Mouse (Mus musculus) mesoderm, embryonic 11.5 days (tissue): Measurements from ENCODE around the gene Ptpn1.

Source experiments
- DNase-seq: peaks from one replicate; pipeline ENCODE4 v3.0.0-alpha.2; 2012; ENCODE audit warnings: low read depth, low spot score

Ptpn1 gene

DNA sequence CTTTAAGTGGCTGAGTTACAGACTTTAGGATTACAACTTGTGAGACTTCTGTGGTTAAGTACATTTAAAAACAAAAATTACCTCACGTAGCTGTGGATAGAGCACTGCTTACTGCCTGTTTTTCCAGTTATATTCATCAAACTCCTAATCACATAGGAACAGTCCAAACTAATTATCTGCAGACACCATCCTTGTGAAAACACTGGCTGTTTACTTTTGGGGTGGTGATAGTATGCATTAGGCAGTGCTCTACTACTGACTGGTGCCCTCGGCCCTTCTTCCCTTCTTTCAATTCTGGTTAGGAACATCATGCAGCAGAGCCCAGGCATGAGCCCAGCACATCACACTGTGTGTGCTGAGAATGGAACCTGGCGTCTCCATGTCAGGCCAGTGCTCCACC is 15.4 kb downstream of the Ptpn1 start:
- no peak for DNase-seq

DNA sequence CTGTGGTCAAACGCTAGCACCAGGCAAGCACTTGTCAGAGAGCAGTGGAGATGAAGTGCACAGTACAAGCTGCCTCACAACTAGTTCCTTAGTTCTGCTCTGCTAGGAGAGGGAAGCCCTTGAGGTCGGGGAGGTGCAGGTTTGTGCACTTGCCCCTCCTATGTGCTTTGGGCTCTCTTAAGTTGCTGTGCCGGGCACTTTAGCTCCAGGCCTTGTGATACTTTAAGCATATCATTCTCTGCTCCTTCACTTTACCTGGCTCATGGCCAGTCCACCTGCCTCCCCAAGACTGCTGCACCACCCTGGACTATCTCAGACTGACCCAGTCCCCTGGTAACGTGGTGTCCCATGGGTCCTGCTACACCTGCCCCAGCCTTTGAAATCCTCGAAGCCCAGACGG is 16.2 kb downstream of the Ptpn1 start:
- DNase-seq: no peak

DNA sequence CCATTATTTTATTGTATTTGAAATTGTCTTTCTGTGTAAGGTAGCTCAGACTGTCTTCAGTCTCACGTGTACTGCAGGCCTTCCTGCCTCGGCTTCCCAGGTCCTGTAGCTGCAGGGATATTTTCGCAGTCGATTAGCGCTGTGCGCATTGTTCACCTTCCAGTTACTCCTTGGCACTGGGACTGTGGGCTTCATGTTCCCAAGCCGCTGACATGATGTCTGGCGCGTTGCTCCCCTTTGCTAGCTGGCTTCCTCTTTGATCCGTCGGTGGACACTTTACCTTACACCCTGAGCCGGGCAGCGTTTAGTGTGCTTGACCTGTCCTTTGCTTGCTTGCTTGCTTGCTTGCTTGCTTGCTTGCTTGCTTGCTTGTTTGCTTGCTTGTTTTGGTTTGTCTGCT is 16.7 kb downstream of the Ptpn1 start:
- DNase-seq: no peak

DNA sequence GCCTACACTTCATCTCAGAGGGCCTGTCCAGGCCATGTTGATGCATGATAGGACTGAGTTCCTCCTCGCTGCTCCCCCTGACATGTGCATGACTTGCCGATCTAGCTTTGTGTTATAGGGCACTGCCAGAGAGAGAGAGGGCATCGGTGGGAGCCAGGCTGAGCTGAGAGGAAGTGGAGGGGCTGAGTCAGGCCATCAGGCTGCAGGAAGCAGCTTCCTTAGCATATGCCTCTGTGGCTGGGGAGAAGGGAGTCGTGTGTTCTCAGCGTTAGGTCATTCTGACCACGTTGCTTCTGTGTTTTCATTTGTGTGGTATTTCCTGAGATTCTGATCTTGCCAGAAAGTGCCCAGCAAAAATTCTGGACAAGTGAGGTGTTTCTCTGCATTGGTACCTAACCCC is 17.4 kb downstream of the Ptpn1 start:
- DNase-seq: no peak

DNA sequence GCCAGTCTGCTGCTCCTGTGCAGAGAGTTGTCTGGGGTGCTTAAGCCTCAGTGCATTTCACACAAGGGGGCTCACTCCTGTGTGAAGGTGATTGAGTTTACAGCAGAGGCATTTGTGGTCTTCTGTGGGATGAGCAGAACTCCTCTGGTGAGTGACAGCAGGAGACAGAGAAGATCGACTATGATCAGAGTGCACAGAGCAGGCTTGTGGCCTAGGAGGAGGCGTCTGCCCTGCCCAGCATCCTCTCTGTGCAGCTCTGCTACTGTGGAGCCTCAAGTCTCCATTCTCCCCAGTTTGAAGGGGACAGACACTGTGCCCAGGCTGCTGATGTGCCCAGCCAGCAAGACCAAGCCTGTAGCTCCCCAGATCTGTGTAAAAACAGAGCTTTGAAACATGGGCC is 18.0 kb downstream of the Ptpn1 start:
- DNase-seq: no peak

DNA sequence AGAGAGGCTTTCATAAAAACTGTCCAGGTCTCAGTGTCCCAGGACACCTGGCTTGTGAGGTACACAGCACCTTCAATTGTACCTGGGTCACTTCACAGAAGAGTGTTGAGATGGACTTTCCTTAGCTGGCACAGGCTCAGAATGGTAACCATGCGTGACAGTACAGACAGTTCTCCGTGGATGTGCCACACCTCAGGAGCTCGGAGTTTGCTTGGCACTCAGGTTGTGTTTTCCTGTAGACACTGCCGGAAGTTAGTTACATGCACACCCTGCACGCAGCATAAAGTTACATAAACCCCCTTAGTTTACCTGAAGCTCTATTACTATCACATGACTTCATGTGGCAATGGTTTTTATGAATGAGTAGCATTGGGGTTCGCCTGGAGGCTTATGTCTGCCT is 18.8 kb downstream of the Ptpn1 start:
- no peak for DNase-seq

DNA sequence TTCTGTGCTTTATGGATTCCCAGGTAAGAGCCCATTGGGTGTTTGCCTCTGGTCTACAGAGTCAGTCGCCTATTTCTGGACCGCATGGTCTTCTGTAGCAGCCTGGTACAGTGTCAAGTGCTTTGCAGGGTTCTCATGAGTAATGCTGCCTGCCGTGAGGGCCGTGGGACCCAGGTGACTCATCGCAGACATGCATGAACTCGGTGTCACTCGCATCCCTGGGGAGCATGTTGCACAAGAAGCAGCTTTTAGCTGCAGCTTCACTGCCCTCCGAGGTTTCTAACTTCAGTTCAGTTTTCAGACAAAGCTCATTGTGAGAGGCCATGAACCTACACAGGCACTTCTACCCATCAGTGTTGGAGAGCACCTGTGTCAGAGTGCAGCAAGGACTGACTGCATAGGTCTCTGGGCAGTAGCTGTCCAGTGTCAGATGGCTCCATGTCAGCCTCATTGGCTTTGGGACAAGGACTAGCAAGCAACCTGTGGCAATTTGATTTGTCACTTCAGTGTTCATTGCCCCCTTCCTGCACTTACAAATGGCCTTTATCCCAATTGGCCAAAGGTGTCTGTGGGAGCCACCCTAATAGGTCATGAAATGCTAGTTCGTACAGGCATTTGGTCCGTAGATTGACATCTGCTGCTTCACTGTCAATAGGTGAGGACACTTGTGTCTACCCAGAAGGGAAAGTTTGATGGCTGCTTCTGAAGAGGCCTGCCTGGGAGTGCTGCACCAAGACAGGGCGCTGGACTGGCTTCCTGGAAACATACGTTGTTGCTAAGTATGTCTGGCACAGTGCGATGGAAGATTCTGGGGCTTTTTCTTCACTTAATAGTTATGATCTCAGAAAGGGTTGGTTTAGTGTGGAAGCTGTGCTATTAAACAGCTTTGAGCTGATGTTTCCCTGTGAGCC is 19.7 kb downstream of the Ptpn1 start:
- no peak for DNase-seq

DNA sequence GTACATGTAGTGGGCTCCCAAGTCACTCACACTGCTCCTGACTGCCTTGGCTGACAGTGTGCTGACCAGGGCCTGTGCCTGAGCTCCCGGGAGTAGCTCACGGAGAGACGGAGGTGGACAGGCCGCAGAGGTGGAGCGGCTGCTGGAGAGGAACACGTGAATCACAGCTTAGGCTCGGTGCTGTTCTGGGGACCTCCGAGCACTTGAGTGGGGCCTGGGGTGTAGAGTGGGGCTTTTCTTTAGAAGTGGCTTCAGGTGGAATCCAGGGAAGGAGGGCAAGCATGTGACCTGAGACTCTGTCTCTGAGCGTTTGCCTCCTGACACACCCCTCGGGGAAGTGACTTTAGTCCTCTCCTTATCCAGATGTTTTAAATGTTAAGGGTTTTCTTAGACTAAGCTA is 22.0 kb downstream of the Ptpn1 start:
- no peak for DNase-seq

DNA sequence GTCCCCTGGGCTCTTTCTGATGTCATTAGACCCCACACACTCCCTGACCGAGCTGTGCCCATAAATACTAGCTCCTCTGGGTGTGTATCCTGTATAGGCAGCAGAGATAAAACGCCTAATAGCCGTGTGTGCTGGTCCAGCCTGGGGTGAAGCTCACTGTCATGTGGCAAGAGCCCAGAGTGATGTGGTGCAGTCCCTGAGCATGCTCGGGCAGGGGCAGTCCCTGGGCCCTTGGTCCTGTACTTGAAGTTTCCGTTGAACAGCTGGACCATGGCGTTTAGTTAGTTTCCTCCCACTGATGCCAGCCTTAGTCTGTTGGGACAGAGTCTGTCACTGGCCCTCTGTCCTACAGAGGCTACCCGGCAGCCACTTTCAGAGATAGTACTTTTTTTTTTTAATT is 23.1 kb downstream of the Ptpn1 start:
- DNase-seq: no peak

DNA sequence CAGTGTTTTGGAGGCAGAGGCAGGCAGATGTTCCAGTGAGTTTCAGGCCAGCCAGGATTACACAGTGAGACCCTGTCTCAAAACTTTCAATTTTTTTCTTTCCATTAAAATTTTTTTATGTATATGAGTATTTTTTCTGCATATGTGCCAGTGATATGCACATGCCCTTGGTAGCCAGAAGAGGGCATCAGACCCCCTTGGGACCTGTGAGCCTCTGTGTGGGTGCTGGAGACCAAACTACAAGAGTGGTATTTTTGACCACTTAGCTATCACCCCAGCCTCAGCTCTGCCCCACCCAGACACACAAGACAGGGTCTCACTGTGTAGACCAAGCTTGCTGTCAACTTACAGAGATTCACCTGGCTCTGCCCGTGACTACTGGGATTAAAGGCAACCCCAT is 25.7 kb downstream of the Ptpn1 start:
- DNase-seq: no peak

DNA sequence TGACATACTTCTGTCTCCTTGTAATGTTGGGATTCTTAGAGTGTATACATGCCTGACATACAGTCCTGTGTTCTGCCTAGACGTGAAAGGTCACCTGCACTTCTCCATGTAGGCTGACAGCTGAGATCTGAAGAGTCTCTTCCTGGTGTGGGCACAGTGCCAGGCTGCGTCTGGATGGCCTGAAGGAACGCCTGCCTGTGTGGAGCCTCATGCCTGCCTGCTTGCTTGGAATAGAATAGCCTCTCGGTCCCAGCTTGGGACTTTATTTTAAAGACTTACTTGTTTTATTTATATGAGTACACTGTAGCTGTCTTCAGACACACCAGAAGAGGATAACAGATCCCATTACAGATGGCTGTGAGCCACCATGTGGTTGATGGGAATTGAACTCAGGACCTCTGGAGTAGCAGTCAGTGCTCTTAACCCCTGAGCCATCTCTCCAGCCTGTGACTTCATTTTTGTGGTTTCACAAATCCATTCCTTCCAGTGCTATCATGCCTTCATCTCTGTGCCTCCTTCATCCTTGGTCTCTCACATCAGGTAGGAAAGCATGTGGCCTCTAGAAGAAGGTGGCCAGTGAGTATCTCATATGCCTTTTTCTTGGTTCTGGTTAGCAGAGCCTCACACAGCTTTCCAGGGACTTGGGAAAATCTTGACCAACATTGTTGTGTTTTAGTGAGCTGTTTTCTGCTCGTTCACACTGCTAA is 26.4 kb downstream of the Ptpn1 start:
- no peak for DNase-seq

DNA sequence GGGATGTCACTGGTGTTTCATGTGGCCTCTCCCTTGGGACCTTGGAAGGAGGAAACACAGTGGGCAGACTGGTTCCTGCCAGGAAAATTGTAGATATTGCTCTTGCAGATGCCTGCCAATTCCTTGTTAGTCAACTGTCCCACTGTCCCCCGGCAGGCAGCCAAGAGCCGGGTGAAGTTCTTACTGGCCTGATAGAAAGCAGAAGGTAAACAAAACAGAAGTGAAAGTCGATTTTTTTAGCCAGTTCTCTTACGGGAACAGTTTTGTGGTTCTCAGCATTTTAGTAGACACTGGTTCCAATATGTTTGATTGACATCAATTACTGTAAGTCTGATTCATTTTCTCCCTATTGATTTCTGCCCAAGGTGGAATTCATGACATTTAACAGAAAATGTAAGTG is 27.0 kb downstream of the Ptpn1 start:
- DNase-seq: no peak

DNA sequence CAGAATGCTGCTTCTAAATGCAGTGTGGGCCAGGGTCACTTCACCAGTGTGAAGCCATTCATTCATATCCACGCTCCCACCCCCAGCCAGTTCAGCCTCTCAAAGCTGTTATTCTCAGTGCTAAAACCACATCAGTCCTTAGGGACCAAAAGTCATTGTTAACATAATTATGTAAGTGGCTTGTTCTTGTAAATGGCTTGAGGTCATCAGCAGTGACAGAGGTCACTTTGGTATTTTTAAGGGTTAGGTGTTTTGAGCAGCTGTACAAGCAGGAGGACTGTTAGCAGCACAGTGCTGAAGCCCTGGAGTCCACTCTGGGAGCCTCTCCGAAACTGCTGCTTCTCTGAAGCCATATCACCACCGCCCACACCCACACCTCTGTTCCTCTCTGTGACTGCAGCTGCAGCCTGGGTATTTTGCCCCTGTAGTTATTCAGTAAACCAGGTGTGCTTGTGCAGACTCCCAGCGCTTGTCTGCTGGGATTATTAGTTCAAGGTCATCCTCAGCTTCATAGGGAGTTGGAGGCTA is 27.6 kb downstream of the Ptpn1 start:
- DNase-seq: peak; percentile 19

DNA sequence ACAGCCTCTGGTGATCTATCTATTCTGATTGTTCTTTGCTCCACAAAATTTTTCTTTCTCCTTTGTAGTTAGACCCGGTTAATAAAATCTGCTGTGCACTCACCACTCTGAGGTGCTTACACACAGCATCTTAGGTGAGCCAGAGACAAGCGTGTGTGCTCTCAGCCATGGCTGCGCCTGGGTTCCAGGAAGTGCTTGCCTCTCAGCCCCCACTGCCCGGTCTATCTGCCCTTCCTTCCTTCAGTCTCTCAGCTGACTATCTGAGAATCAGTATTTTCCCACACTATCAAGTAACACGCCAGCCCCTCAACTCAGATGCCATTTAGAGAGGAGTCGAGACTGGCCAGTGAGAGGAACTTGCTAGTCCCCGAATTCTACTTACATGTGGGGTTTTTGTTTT is 28.1 kb downstream of the Ptpn1 start:
- no peak for DNase-seq

DNA sequence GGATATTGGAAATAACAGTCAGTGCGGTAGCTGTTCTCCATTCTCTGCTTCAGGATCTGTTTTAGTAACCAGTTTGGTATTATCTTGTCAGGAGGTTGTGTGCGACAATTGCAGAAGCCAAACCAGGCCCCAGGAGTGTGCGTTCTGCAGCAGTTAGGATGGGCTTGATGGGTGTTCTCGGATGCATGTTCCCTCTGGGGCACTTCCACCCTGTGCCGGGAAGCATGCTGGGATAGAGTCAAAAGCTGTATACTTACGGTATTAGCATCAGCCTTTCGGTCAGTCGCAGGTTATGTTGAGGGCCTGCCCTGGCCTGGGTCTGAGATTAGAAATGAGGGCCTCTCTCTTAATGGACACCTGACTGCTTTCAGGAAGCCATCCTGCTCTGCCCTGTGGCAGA is 28.7 kb downstream of the Ptpn1 start:
- no peak for DNase-seq

DNA sequence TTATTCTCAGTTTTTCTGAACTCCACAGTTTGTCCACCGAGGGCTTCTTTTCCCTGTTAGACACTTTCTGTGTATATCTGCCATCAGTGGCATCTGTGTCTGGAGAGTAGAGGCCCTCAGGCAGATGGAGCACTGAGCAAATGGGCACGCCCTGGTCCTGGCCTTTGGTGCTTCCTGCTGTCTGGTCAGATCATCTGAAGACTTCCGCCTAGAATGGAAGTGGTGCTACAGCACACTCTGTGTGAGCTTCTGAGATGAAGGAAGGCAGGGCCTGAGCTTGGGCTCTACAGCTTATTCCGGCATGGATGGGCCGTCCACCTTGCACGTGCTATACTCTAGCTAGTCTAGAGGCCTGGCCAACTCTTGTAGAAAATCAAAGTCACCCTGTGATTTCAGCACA is 30.5 kb downstream of the Ptpn1 start:
- no peak for DNase-seq

DNA sequence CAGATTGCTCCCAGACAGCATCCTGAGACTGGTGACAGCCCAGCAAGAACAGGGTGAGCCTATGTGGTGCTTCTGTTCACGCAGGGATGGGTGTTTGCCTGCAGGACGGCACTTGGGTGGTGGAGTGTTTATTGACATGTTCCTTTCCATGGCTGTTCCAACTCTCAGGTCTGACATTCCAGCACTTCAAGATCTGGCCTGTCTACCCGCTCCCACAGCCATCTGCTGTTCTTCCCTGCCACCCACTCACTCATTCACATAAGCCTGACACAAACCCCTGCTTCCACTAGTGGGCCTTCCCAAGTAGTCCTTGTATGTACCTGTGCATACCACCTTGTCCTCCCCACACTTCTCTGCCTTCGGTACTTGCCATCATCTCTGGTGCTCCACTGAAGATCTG is 31.3 kb downstream of the Ptpn1 start:
- no peak for DNase-seq

DNA sequence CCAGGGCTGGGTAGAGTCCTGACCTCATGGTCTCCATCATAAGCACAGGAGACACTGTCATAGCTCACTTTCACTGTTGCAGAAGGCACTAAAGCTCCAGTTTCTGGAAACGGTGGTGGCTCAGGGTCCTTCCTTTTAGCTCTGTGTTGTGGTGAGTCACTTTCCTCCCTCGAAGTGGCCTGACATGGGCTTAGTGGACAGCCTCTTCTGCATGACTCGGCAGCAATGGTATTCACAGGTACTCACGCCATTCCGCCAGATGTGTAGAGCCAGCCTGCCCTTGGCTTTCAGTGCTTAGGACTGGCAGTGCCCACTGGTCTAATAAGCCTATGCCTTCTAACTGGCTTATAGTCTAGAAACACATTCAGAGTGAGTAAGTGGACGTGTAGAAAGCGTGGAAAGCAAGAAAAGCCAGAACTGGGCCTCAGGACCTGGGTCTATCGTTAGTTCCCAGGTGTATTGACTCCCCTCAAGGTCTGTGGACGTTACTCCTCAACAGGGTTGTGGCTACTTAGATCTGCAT is 32.0 kb downstream of the Ptpn1 start:
- DNase-seq: no peak

DNA sequence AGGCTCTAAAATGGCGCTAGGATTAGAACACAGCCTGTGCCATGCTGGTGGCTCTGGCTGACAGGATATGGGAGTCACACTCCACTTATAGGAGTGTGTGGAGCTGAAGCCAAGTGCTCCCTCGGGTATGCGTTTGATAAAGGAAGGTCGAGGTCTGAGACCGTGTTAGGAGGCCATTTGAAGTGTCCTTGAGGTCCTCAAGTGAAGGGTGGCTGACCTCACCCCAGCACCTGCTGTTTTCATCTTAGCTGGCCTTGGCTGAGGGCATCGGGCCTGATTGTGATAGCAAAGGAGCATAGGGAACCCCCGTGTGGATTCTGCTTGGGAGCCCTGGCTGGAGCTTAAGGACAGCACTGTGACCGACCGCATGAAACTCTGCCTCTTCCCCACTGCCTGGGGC is 32.5 kb downstream of the Ptpn1 start:
- DNase-seq: no peak

DNA sequence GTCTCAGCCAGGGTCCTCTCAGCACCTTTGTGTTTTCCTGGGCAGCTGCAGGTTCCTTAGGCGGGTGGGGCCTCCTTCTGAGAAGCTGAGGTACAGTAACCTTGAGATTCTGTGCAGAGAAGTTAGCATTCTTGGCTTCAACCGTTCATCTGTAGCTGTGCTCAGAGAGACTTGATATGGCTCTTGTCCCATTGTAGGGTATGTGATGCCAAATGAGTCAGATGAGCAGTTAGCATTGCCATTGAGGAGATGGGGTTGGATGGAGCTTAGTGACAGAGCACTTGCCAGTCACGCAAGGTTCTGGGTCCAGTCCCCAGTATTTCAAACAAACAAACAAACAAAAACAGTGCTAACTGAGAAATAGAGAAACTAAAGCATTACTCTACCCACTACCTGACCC is 34.1 kb downstream of the Ptpn1 start:
- DNase-seq: no peak

DNA sequence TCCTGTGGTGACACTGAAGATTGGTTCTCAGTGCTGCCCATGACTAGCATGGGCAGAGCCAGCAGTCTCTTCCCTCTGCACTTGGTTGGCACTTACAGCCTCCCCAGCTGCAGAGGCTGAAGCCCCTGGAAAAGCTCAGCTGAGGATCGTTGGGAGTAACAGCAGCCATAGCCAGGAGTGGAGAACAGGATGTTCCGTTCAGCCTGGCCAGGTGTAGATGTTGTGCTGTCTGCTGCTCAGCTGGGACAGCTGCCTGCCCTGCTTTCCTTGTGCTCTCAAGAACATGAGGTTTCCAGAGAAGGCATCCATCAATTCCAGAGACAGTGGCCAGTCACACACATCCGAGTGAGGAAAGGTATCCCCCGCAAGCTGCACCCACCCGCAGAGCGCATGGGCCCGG is 36.6 kb downstream of the Ptpn1 start:
- no peak for DNase-seq

DNA sequence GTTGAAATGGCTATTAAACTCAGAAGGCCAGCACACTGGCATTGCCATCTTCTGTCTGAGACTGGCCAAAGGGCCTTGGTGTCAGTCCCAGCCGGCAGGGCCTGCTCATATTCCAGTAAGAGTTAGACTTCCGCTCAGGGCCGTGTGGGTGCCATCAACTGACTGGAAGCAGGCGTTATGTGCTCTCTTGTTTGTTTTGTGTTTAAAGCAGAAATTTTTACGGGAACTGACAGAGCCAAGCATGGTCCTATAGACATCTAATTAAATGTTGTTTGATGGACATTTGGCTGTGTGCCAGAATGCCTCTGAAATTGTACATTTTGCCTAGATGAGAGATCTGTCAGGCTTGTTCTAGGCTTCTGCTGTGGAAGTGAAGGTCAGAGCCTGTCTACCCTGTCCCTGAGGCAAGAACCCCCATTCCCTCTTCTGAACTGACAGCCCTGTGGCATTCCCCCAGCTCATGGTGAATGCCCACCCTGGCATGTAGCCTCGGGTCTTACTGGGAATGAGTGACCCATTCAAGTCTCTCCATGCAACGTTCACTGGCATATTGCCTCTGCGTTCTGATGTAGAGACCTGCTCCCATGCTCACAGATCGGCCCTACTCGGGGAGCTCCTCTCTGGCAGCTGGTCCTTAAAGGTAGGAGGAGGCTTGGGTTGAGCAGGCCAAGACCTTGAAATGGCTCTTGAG is 38.1 kb downstream of the Ptpn1 start:
- no peak for DNase-seq
